Mouse (Mus musculus): ENCODE measurements around the gene Spcs2. TPM values are rescaled to one million over a fixed set of nuclear protein-coding genes. Genes with fewer than 3 reads are reported as not detected.
A peak's percentile ranks its signal among the peaks of the same experiment; 100 is the strongest.
"Not testable (repeated sequence)": the region's sequence is repeated elsewhere in the genome, so short reads cannot be mapped to it uniquely, and the experiment has no call there.

The Spcs2 gene
- total and polyA plus RNA-seq, 2 experiments from 2014 or later: 79.1 to 146 TPM

DNA sequence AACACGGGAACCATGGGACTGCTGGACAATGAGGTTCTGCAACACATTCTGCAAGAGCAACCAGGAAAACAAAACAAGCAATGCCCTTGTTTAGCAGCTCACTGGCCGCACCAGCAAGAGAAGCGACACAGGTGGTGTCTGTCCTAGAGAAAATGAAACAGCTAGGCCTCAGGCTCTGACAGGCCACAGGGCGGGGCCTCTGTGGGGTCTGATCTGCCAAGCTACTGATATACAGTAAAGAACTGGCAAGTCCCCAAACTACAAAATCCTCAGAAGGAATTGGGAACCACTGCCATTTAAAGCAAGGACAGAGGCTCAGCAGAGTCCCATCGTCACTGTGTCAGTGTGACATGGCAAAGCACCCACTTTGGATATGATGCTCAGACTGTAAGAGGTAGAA is 40.8 kb downstream of the Spcs2 start:
- DNase-seq (ENCODE audit: low spot score) (no peak), ATAC-seq (ENCODE audit: insufficient read depth, low read depth) (peak; percentile 57)
- Histone ChIP-seq H3K9me3 (replicated peaks; ENCODE audit: control insufficient read depth, low read length) (no peaks in the 10 kb centered on the region), H3K27me3 (ENCODE audit: control insufficient read depth, insufficient read depth, low read length) (no peaks in the 10 kb centered on the region), H3K9ac (replicated peaks; ENCODE audit: low read depth, low read length) (no peak overlapping the region), H3K4me1 (ENCODE audit: control insufficient read depth, insufficient read depth) (peaks cover 26% of the 10 kb centered on the region), H3K4me3 (ENCODE audit: low read depth, low read length) (no peak overlapping the region), H3K27ac (ENCODE audit: low read depth) (peak overlapping the region; percentile 45; the same call in 1 of the 2 replicates), H3K4me2 (ENCODE audit: low read depth, low read length) (no peak overlapping the region), H3K36me3 (replicated peaks; ENCODE audit: control insufficient read depth, insufficient read depth, low read length) (no peaks in the 10 kb centered on the region)
- TF ChIP-seq CTCF (IDR thresholded peaks at IDR 0.05; ENCODE audit: low read depth): no peak
- no peak for TF ChIP-seq EP300 (IDR thresholded peaks at IDR 0.05; ENCODE audit: low read depth)
- 58% methylated on average over 5 of the region's 5 CpGs for WGBS

DNA sequence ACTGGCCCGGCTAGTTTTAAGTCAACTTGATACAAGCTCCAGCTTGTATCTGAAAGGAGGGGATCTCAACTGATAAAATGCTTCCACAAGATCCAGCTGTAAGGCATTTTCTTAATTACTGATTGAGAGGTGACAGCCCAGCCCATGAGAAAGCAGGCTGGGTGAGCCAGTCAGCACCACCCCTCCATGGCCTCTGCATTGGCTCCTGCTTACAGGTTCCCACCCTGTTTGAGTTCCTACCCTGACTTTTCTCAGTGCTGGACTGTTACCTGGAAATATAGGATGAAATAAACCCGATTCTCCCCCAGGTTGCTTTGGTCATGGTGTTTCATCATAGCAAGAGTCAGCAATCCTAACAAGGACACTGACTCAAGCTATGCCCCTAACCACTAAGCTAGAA is 41.3 kb downstream of the Spcs2 start:
- Histone ChIP-seq H3K36me3 (replicated peaks; ENCODE audit: control insufficient read depth, insufficient read depth, low read length) (no peaks in the 10 kb centered on the region), H3K9ac (replicated peaks; ENCODE audit: low read depth, low read length) (no peak overlapping the region), H3K27me3 (ENCODE audit: control insufficient read depth, insufficient read depth, low read length) (no peaks in the 10 kb centered on the region), H3K4me2 (ENCODE audit: low read depth, low read length) (no peak overlapping the region), H3K4me3 (ENCODE audit: low read depth, low read length) (no peak overlapping the region), H3K9me3 (replicated peaks; ENCODE audit: control insufficient read depth, low read length) (no peaks in the 10 kb centered on the region), H3K4me1 (ENCODE audit: control insufficient read depth, insufficient read depth) (peaks cover 26% of the 10 kb centered on the region), H3K27ac (ENCODE audit: low read depth) (peak overlapping the region; percentile 45; the same call in 1 of the 2 replicates)
- TF ChIP-seq EP300 (IDR thresholded peaks at IDR 0.05; ENCODE audit: low read depth): no peak
- ATAC-seq (ENCODE audit: insufficient read depth, low read depth) (no peak), DNase-seq (ENCODE audit: low spot score) (no peak)
- WGBS: 62% methylated on average over 2 of the region's 2 CpGs

DNA sequence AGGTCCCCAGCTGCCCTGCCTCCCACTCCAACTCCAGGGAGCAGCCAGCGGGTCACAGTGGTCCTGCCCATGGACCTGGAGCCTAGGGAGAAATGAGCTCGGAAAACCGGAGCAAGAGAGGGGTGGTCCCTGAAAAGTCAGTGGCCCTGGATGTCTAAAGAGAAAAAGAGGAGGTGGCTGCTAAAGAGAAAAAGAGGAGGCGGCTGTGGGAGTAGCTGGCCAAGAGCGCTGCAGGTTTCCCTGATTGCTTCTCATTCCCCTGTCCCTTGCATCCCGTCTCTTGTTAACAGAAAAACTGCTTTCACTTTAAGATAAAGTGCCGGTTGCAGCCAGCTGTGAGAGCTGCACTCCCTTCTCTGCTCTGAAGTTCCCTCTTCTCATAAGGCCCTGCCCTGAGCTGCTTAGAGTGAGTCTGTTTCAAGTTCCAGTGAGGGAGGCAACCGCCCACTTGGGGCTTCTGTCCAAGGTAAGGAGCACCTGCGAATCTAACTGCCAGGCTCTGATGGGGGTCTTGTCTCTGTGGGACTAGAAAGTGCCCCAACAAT is 45.0 kb downstream of the Spcs2 start:
- H3K27ac ChIP-seq (ENCODE audit: low read depth): peak overlapping the region; percentile 74; the same call in 1 of the 2 replicates
- not testable (repeated sequence) for H3K36me3 ChIP-seq (replicated peaks; ENCODE audit: control insufficient read depth, insufficient read depth, low read length); H3K9ac ChIP-seq (replicated peaks; ENCODE audit: low read depth, low read length); DNase-seq (ENCODE audit: low spot score); H3K27me3 ChIP-seq (ENCODE audit: control insufficient read depth, insufficient read depth, low read length); H3K4me1 ChIP-seq (ENCODE audit: control insufficient read depth, insufficient read depth); ATAC-seq (ENCODE audit: insufficient read depth, low read depth); H3K9me3 ChIP-seq (replicated peaks; ENCODE audit: control insufficient read depth, low read length)
- WGBS: 27% methylated on average over 9 of the region's 9 CpGs
- peak overlapping the region; percentile 28; the same call in 1 of the 2 replicates for H3K4me2 ChIP-seq (ENCODE audit: low read depth, low read length)
- H3K4me3 ChIP-seq (ENCODE audit: low read depth, low read length): peak overlapping the region; percentile 13; the same call in 1 of the 2 replicates

DNA sequence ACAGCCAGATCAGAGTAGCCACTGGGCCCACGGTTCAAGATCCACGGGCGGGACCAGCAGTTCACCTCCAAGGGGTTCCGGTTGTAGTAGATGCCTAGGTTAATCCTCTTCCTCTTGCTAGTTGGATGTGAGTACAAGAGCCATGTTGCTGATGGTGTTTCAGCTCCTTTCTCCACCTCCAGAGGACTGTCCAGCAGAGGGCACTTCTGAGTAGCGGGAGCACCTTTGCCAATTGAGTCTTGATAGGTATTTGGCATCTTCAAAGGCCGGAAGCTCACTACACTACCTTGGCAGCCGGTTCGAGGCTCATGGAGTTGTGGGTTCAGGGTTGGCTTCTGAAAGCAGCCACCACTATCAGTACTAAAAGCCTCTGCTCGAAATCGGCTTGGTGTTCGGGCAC is 49.9 kb downstream of the Spcs2 start:
- TF ChIP-seq CTCF (IDR thresholded peaks at IDR 0.05; ENCODE audit: low read depth) (peak; percentile 61), EP300 (IDR thresholded peaks at IDR 0.05; ENCODE audit: low read depth) (no peak)
- Histone ChIP-seq H3K4me1 (ENCODE audit: control insufficient read depth, insufficient read depth) (peaks cover 2% of the 10 kb centered on the region; the same call in 1 of the 2 replicates), H3K36me3 (replicated peaks; ENCODE audit: control insufficient read depth, insufficient read depth, low read length) (peaks cover 20% of the 10 kb centered on the region), H3K9me3 (replicated peaks; ENCODE audit: control insufficient read depth, low read length) (no peaks in the 10 kb centered on the region), H3K27me3 (ENCODE audit: control insufficient read depth, insufficient read depth, low read length) (no peaks in the 10 kb centered on the region), H3K4me2 (ENCODE audit: low read depth, low read length) (no peak overlapping the region), H3K9ac (replicated peaks; ENCODE audit: low read depth, low read length) (no peak overlapping the region), H3K4me3 (ENCODE audit: low read depth, low read length) (no peak overlapping the region), H3K27ac (ENCODE audit: low read depth) (no peak overlapping the region)
- DNase-seq (ENCODE audit: low spot score) (no peak), ATAC-seq (ENCODE audit: insufficient read depth, low read depth) (no peak)
- 77% methylated on average over 11 of the region's 11 CpGs for WGBS

DNA sequence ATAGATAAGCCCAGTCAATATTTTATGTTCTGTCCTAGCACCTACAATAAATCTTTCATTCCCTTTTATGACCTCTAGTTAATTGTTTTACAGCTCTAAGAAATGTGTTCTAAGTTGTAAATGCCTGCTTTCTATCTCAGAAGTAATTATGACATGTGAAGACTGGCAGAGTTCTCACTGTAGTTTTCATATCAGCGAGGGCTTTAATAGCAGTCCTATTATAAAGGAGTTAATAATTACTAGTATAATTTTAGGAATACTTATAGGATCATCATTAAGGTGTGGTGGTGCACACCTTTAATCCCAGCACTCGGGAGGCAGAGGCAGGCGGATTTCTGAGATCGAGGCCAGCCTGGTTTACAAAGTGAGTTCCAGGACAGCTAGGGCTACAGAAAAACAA is 51.6 kb downstream of the Spcs2 start:
- Histone ChIP-seq H3K9me3 (replicated peaks; ENCODE audit: control insufficient read depth, low read length) (no peaks in the 10 kb centered on the region), H3K36me3 (replicated peaks; ENCODE audit: control insufficient read depth, insufficient read depth, low read length) (peaks cover 20% of the 10 kb centered on the region), H3K4me2 (ENCODE audit: low read depth, low read length) (no peak overlapping the region), H3K27ac (ENCODE audit: low read depth) (no peak overlapping the region), H3K9ac (replicated peaks; ENCODE audit: low read depth, low read length) (no peak overlapping the region), H3K4me3 (ENCODE audit: low read depth, low read length) (no peak overlapping the region), H3K4me1 (ENCODE audit: control insufficient read depth, insufficient read depth) (peaks cover 5% of the 10 kb centered on the region), H3K27me3 (ENCODE audit: control insufficient read depth, insufficient read depth, low read length) (no peaks in the 10 kb centered on the region)
- DNase-seq (ENCODE audit: low spot score) (no peak), ATAC-seq (ENCODE audit: insufficient read depth, low read depth) (no peak)
- TF ChIP-seq CTCF (IDR thresholded peaks at IDR 0.05; ENCODE audit: low read depth) (no peak), EP300 (IDR thresholded peaks at IDR 0.05; ENCODE audit: low read depth) (no peak)
- 85% methylated on average over 4 of the region's 4 CpGs for WGBS

DNA sequence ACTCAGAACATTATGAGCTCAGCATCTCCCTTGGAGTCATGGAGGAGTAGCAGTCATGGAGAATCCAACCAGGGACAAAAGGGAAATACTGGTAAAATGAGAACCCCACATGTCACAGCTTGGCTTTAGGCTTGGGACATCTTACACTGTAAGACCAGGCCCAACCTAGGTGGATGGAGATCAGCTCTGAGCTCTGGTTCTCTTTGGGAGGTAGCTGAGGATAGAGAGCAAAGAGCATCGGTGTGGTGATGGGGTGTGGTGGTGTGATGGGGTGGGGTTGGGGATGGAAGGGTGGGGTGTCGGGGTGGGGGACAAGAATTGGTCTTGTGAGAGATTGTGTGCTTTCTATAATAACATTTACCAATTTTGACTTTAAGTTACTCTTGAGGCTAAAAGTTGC is 52.4 kb downstream of the Spcs2 start:
- no peaks in the 10 kb centered on the region for H3K9me3 ChIP-seq (replicated peaks; ENCODE audit: control insufficient read depth, low read length)
- peaks cover 5% of the 10 kb centered on the region for H3K4me1 ChIP-seq (ENCODE audit: control insufficient read depth, insufficient read depth)
- no peak for TF ChIP-seq CTCF (IDR thresholded peaks at IDR 0.05; ENCODE audit: low read depth)
- no peak for TF ChIP-seq EP300 (IDR thresholded peaks at IDR 0.05; ENCODE audit: low read depth)
- H3K4me2 ChIP-seq (ENCODE audit: low read depth, low read length): no peak overlapping the region
- DNase-seq (ENCODE audit: low spot score) (no peak), ATAC-seq (ENCODE audit: insufficient read depth, low read depth) (no peak)
- H3K9ac ChIP-seq (replicated peaks; ENCODE audit: low read depth, low read length): no peak overlapping the region
- peaks cover 20% of the 10 kb centered on the region for H3K36me3 ChIP-seq (replicated peaks; ENCODE audit: control insufficient read depth, insufficient read depth, low read length)
- WGBS: 73% methylated on average over 2 of the region's 2 CpGs
- H3K4me3 ChIP-seq (ENCODE audit: low read depth, low read length): no peak overlapping the region
- no peak overlapping the region for H3K27ac ChIP-seq (ENCODE audit: low read depth)
- H3K27me3 ChIP-seq (ENCODE audit: control insufficient read depth, insufficient read depth, low read length): no peaks in the 10 kb centered on the region

Measured in heart, postnatal 0 days (tissue).